Mouse (Mus musculus): ENCODE results near the gene Syt16. TPM values are rescaled to one million over a fixed set of nuclear protein-coding genes. Genes with fewer than 3 reads are reported as not detected.

The Syt16 gene
- total and polyA plus RNA-seq, 2 experiments from 2014 or later = 102 to 114 TPM

- 66% methylated on average over 4 of the region's 4 CpGs for WGBS
- H3K4me1 ChIP-seq (ENCODE audit: insufficient read depth) = peaks cover 8% of the 10 kb centered on the region
- H3K36me3 ChIP-seq (ENCODE audit: insufficient read depth) = peaks cover 6% of the 10 kb centered on the region
- no peak overlapping the region for H3K4me2 ChIP-seq (ENCODE audit: low read depth)
- H3K9me3 ChIP-seq (ENCODE audit: low read length) = no peaks in the 10 kb centered on the region
- H3K27ac ChIP-seq (ENCODE audit: low read depth, low read length) = no peak overlapping the region
- no peak for DNase-seq
- ATAC-seq = no peak
- TF ChIP-seq CTCF (IDR thresholded peaks at IDR 0.05; ENCODE audit: low read depth) = no peak
- H3K27me3 ChIP-seq (ENCODE audit: insufficient read depth, low read length) = no peaks in the 10 kb centered on the region
- H3K4me3 ChIP-seq (ENCODE audit: low read depth, low read length) = no peak overlapping the region
- no peak overlapping the region for H3K9ac ChIP-seq
These were observed 293.5 kb downstream of the Syt16 start for GRCm38 (mm10) chr12:74290983-74291382.

DNA sequence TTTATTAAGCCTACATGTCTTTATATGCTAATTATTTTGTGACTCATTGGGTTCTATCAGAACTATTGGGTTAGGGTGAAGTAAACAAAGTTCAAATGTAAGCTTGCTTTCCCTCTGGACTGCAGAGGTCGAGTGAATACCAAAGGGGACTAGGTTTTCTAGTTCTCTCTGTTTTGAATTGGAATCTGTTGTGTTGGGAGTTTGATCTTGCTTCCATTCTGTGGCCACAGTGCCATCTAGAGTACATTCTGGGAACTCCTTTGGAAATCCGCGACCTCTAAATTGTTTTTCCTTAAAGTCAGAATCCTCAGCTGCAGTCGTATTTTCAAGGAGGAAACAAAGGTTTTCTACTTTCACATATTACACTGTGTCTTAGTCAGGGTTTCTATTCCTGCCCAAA, 296.2 kb downstream of the Syt16 start:
- Histone ChIP-seq H3K9me3 (ENCODE audit: low read length) (no peaks in the 10 kb centered on the region), H3K4me1 (ENCODE audit: insufficient read depth) (peaks cover 8% of the 10 kb centered on the region), H3K4me3 (ENCODE audit: low read depth, low read length) (no peak overlapping the region), H3K27me3 (ENCODE audit: insufficient read depth, low read length) (no peaks in the 10 kb centered on the region), H3K4me2 (ENCODE audit: low read depth) (no peak overlapping the region), H3K9ac (no peak overlapping the region), H3K27ac (ENCODE audit: low read depth, low read length) (no peak overlapping the region), H3K36me3 (ENCODE audit: insufficient read depth) (peaks cover 6% of the 10 kb centered on the region)
- ATAC-seq (peak; percentile 56; the same call in 1 of the 2 replicates), DNase-seq (peak; percentile 90)
- peak; percentile 86 for TF ChIP-seq CTCF (IDR thresholded peaks at IDR 0.05; ENCODE audit: low read depth)
- 2% methylated on average over 4 of the region's 4 CpGs for WGBS

GRCm38 (mm10) chr12:74296374-74296773, 298.9 kb downstream of the Syt16 start:
- no peak overlapping the region for H3K27ac ChIP-seq (ENCODE audit: low read depth, low read length)
- H3K4me3 ChIP-seq (ENCODE audit: low read depth, low read length) = no peak overlapping the region
- no peaks in the 10 kb centered on the region for H3K27me3 ChIP-seq (ENCODE audit: insufficient read depth, low read length)
- DNase-seq (no peak), ATAC-seq (no peak)
- H3K9ac ChIP-seq = no peak overlapping the region
- WGBS = 49% methylated on average over 5 of the region's 5 CpGs
- TF ChIP-seq CTCF (IDR thresholded peaks at IDR 0.05; ENCODE audit: low read depth) = no peak
- H3K4me2 ChIP-seq (ENCODE audit: low read depth) = no peak overlapping the region
- no peaks in the 10 kb centered on the region for H3K9me3 ChIP-seq (ENCODE audit: low read length)
- H3K36me3 ChIP-seq (ENCODE audit: insufficient read depth) = peaks cover 6% of the 10 kb centered on the region
- no peaks in the 10 kb centered on the region; the same call in 1 of the 2 replicates for H3K4me1 ChIP-seq (ENCODE audit: insufficient read depth)

- 59% methylated on average over 6 of the region's 6 CpGs for WGBS
- Histone ChIP-seq H3K9ac (no peak overlapping the region), H3K9me3 (ENCODE audit: low read length) (no peaks in the 10 kb centered on the region), H3K27me3 (ENCODE audit: insufficient read depth, low read length) (no peaks in the 10 kb centered on the region), H3K4me2 (ENCODE audit: low read depth) (no peak overlapping the region), H3K36me3 (ENCODE audit: insufficient read depth) (no peaks in the 10 kb centered on the region), H3K4me1 (ENCODE audit: insufficient read depth) (peaks cover 6% of the 10 kb centered on the region; the same call in 1 of the 2 replicates), H3K27ac (ENCODE audit: low read depth, low read length) (no peak overlapping the region), H3K4me3 (ENCODE audit: low read depth, low read length) (no peak overlapping the region)
- no peak for TF ChIP-seq CTCF (IDR thresholded peaks at IDR 0.05; ENCODE audit: low read depth)
- DNase-seq (no peak), ATAC-seq (no peak)
These were observed 304.1 kb downstream of the Syt16 start for GRCm38 (mm10) chr12:74301559-74301958.

- H3K4me2 ChIP-seq (ENCODE audit: low read depth) = no peak overlapping the region
- H3K4me1 ChIP-seq (ENCODE audit: insufficient read depth) = peaks cover 6% of the 10 kb centered on the region; the same call in 1 of the 2 replicates
- H3K9ac ChIP-seq = no peak overlapping the region; the same call in 1 of the 2 replicates
- peak overlapping the region; percentile 37 for H3K27ac ChIP-seq (ENCODE audit: low read depth, low read length)
- 57% methylated on average over 9 of the region's 9 CpGs for WGBS
- no peaks in the 10 kb centered on the region for H3K36me3 ChIP-seq (ENCODE audit: insufficient read depth)
- DNase-seq = peak; percentile 76
- TF ChIP-seq CTCF (IDR thresholded peaks at IDR 0.05; ENCODE audit: low read depth) = peak; percentile 25; the same call in 1 of the 2 replicates
- H3K9me3 ChIP-seq (ENCODE audit: low read length) = no peaks in the 10 kb centered on the region
- peak; percentile 84 for ATAC-seq
- H3K27me3 ChIP-seq (ENCODE audit: insufficient read depth, low read length) = no peaks in the 10 kb centered on the region
- H3K4me3 ChIP-seq (ENCODE audit: low read depth, low read length) = no peak overlapping the region
These were observed 306.2 kb downstream of the Syt16 start for GRCm38 (mm10) chr12:74303418-74304294.

DNA sequence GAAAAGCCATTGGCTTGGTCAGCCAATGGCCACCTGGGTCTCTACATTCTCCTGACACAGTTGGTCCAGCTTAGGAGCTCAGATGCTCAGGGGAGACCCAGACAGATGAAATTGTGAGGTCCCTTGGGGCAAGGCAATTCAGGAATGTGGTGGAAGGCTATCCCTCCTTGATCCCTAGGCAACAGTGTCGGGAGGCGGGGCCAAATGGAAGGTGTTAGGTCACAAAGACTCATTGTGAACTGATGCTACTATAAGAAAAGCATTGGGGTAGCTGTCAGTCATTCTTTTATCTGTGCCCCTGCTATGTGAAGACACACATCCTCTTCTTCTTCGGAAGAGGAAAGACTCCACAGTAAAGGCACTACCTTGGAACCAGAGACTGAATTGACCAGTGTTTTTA, 315.1 kb downstream of the Syt16 start:
- no peak for ATAC-seq
- WGBS = 84% methylated on average over 3 of the region's 3 CpGs
- H3K36me3 ChIP-seq (ENCODE audit: insufficient read depth) = no peaks in the 10 kb centered on the region
- H3K4me2 ChIP-seq (ENCODE audit: low read depth) = no peak overlapping the region
- H3K9me3 ChIP-seq (ENCODE audit: low read length) = no peaks in the 10 kb centered on the region
- H3K27ac ChIP-seq (ENCODE audit: low read depth, low read length) = no peak overlapping the region
- H3K4me1 ChIP-seq (ENCODE audit: insufficient read depth) = no peaks in the 10 kb centered on the region
- no peaks in the 10 kb centered on the region for H3K27me3 ChIP-seq (ENCODE audit: insufficient read depth, low read length)
- TF ChIP-seq CTCF (IDR thresholded peaks at IDR 0.05; ENCODE audit: low read depth) = no peak
- no peak overlapping the region for H3K9ac ChIP-seq
- H3K4me3 ChIP-seq (ENCODE audit: low read depth, low read length) = no peak overlapping the region
- no peak for DNase-seq

- WGBS = 48% methylated on average over 1 of the region's 2 CpGs
- Histone ChIP-seq H3K36me3 (ENCODE audit: insufficient read depth) (no peaks in the 10 kb centered on the region), H3K4me1 (ENCODE audit: insufficient read depth) (no peaks in the 10 kb centered on the region), H3K27ac (ENCODE audit: low read depth, low read length) (no peak overlapping the region), H3K27me3 (ENCODE audit: insufficient read depth, low read length) (no peaks in the 10 kb centered on the region), H3K4me2 (ENCODE audit: low read depth) (no peak overlapping the region), H3K9me3 (ENCODE audit: low read length) (no peaks in the 10 kb centered on the region), H3K9ac (no peak overlapping the region), H3K4me3 (ENCODE audit: low read depth, low read length) (no peak overlapping the region)
- no peak for TF ChIP-seq CTCF (IDR thresholded peaks at IDR 0.05; ENCODE audit: low read depth)
- ATAC-seq = no peak
- no peak for DNase-seq
These were observed 317.8 kb downstream of the Syt16 start for GRCm38 (mm10) chr12:74315221-74315620.

All from forebrain, postnatal 0 days (tissue).